Mouse (Mus musculus) G1E (cell line): ENCODE results near the gene Hivep3. TPM values are rescaled to one million over a fixed set of nuclear protein-coding genes. Genes with fewer than 3 reads are reported as not detected.

Source experiments
- ATAC-seq: 2 replicates; pipeline ENCODE4 v1.8.0; 2016; ENCODE audit warnings: mild to moderate bottlenecking; ENCODE audit not compliant: insufficient number of reproducible peaks, poor library complexity, low FRiP score, severe bottlenecking; ENCODE audit errors: extremely low read depth
- DNase-seq: peaks from one replicate; pipeline ENCODE4 v3.0.0; 2012; ENCODE audit warnings: low spot score
- H3K27me3 ChIP-seq: 2 replicates; pipeline ENCODE4 v1.6.1; 2012; ENCODE audit warnings: mild to moderate bottlenecking, low read length, inconsistent platforms; ENCODE audit not compliant: insufficient read depth
- H3K36me3 ChIP-seq: replicated peaks from 2 replicates; pipeline ENCODE3; 2012; ENCODE audit warnings: mild to moderate bottlenecking, inconsistent platforms
- H3K4me1 ChIP-seq: 2 replicates; pipeline ENCODE4 v1.6.1; 2012; ENCODE audit warnings: low read depth, low read length, inconsistent platforms, mixed read lengths; ENCODE audit not compliant: insufficient read depth
- H3K4me3 ChIP-seq: 2 replicates; pipeline ENCODE4 v1.5.1; 2012; ENCODE audit warnings: low read depth, mild to moderate bottlenecking, inconsistent platforms, low read length, moderate library complexity, mixed read lengths
- H3K9me3 ChIP-seq: replicated peaks from 2 replicates; pipeline ENCODE4 v1.6.1; 2012; ENCODE audit warnings: inconsistent platforms
- CTCF ChIP-seq: IDR thresholded peaks from 2 replicates; pipeline ENCODE4 v1.5.1; 2012; ENCODE audit warnings: low read depth, low read length, inconsistent platforms, mixed read lengths
- GATA1 ChIP-seq: IDR thresholded peaks from 2 replicates; pipeline ENCODE4 v1.6.1; 2012; ENCODE audit warnings: borderline replicate concordance, low read length, inconsistent platforms, mixed read lengths
- GATA2 ChIP-seq: IDR thresholded peaks from 2 replicates; pipeline ENCODE4 v1.6.1; 2012; ENCODE audit warnings: low read depth, low read length, inconsistent platforms, borderline replicate concordance
- POLR2AphosphoS5 ChIP-seq: IDR thresholded peaks from 2 replicates; pipeline ENCODE4 v1.6.1; 2012; ENCODE audit warnings: low read depth, low read length, inconsistent platforms; ENCODE audit not compliant: insufficient replicate concordance
- TAL1 ChIP-seq: conservative IDR thresholded peaks from 2 replicates; pipeline ENCODE4 v1.6.1; 2012; ENCODE audit warnings: low read depth, low read length, inconsistent platforms, mixed read lengths
- polyA plus RNA-seq: library from polyadenylated mRNA; stranded (reverse); fragments of >175 nt; gene quantifications from 2 replicates; pipeline ENCODE4 v1.2.3, GENCODE M21; 2012
- total RNA-seq, 2 experiments: library from RNA; stranded (forward) in 1 of 2; stranded (reverse) in 1 of 2; fragments of 200-1000 nt in 1 of 2; fragments of >200 nt in 1 of 2; fragmentation: Nextera tagmentation in 1 of 2; gene quantifications; 2 replicates each; pipeline ENCODE4 v1.2.3; 2014 to 2017

The Hivep3 gene
- total and polyA plus RNA-seq, 3 experiments: 0.49 TPM; not detected in 2

- Histone ChIP-seq H3K4me1 (no peaks in the 10 kb centered on the region), H3K9me3 (peaks cover 55% of the 10 kb centered on the region)
These were observed 133.5 kb downstream of the Hivep3 start for GRCm38 (mm10) chr4:119867132-119867531.

GRCm38 (mm10) chr4:119870411-119870810, 136.8 kb downstream of the Hivep3 start:
- TF ChIP-seq GATA2: no peak
- TF ChIP-seq POLR2AphosphoS5: no peak
- no peak for TF ChIP-seq TAL1
- TF ChIP-seq GATA1: no peak
- TF ChIP-seq CTCF: no peak
- H3K4me3 ChIP-seq: no peak overlapping the region
- H3K36me3 ChIP-seq: no peaks in the 10 kb centered on the region
- no peak for DNase-seq
- no peaks in the 10 kb centered on the region for H3K4me1 ChIP-seq
- H3K9me3 ChIP-seq: peaks cover 57% of the 10 kb centered on the region
- ATAC-seq: no peak
- no peaks in the 10 kb centered on the region for H3K27me3 ChIP-seq

More at GRCm38 (mm10) chr4:119867132-119867531, 133.5 kb downstream of the Hivep3 start:
- Histone ChIP-seq H3K36me3 (no peaks in the 10 kb centered on the region), H3K4me3 (no peak overlapping the region), H3K27me3 (no peaks in the 10 kb centered on the region)
- DNase-seq (no peak), ATAC-seq (no peak)
- TF ChIP-seq TAL1 (no peak), GATA2 (no peak), GATA1 (no peak), CTCF (no peak), POLR2AphosphoS5 (no peak)

GRCm38 (mm10) chr4:119871441-119871840, 137.9 kb downstream of the Hivep3 start:
- H3K27me3 ChIP-seq: no peaks in the 10 kb centered on the region
- TF ChIP-seq GATA2 (no peak), CTCF (no peak), GATA1 (no peak), POLR2AphosphoS5 (no peak), TAL1 (no peak)
- ATAC-seq: no peak
- no peak for DNase-seq
- no peak overlapping the region for H3K4me3 ChIP-seq
- H3K4me1 ChIP-seq: no peaks in the 10 kb centered on the region
- H3K36me3 ChIP-seq: no peaks in the 10 kb centered on the region
- H3K9me3 ChIP-seq: peaks cover 61% of the 10 kb centered on the region

- Histone ChIP-seq H3K9me3 (peaks cover 62% of the 10 kb centered on the region), H3K4me3 (no peak overlapping the region), H3K4me1 (no peaks in the 10 kb centered on the region), H3K27me3 (no peaks in the 10 kb centered on the region), H3K36me3 (no peaks in the 10 kb centered on the region)
- TF ChIP-seq GATA1 (no peak), TAL1 (no peak), POLR2AphosphoS5 (no peak), CTCF (no peak), GATA2 (no peak)
- ATAC-seq: no peak
- no peak for DNase-seq
These were observed 138.4 kb downstream of the Hivep3 start for GRCm38 (mm10) chr4:119871861-119872582.

GRCm38 (mm10) chr4:119873935-119874334, 140.4 kb downstream of the Hivep3 start:
- no peak for ATAC-seq

GRCm38 (mm10) chr4:119875592-119875991, 142.0 kb downstream of the Hivep3 start:
- H3K27me3 ChIP-seq: no peaks in the 10 kb centered on the region
- H3K9me3 ChIP-seq: peaks cover 62% of the 10 kb centered on the region
- H3K36me3 ChIP-seq: no peaks in the 10 kb centered on the region
- DNase-seq (no peak), ATAC-seq (no peak)
- TF ChIP-seq POLR2AphosphoS5: no peak
- TF ChIP-seq GATA1: no peak
- H3K4me1 ChIP-seq: no peaks in the 10 kb centered on the region
- no peak overlapping the region for H3K4me3 ChIP-seq

More at GRCm38 (mm10) chr4:119873935-119874334, 140.4 kb downstream of the Hivep3 start:
- DNase-seq: no peak
- peaks cover 62% of the 10 kb centered on the region for H3K9me3 ChIP-seq
- H3K4me1 ChIP-seq: no peaks in the 10 kb centered on the region
- H3K27me3 ChIP-seq: no peaks in the 10 kb centered on the region
- TF ChIP-seq CTCF (no peak), GATA2 (no peak), POLR2AphosphoS5 (no peak)
- no peaks in the 10 kb centered on the region for H3K36me3 ChIP-seq
- no peak overlapping the region for H3K4me3 ChIP-seq
